Mouse (Mus musculus) cerebellum, adult 11 months (tissue): ENCODE results near the gene Yif1b.

Experiments used
- DNase-seq: peaks from one replicate; pipeline ENCODE4 v3.0.0; 2022

The Yif1b gene

DNA sequence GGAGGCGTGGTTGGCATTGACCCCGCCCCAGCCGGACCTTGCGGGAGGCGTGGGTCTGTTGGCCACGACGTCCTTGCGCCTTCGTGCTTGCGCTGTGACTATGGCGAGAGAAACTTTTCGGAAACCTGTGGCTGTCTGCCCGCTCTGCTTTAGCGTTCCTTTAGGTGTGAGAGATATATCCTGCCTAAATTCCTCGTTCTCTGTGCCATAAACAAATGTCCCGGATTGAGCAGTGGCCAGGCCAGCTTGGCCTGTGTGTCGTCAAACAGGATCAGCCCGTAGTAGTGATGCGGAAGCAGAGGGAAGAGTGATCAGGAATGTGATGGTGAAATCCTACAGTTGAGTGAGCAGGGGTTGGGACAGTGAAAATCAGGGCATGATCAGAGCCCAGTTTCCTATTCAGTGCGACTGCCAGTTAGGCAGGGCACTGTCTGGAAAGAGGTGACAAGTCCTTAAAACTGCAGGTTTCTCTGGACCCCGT lies 44.0 kb downstream of the Yif1b start:
- no peak for DNase-seq

DNA sequence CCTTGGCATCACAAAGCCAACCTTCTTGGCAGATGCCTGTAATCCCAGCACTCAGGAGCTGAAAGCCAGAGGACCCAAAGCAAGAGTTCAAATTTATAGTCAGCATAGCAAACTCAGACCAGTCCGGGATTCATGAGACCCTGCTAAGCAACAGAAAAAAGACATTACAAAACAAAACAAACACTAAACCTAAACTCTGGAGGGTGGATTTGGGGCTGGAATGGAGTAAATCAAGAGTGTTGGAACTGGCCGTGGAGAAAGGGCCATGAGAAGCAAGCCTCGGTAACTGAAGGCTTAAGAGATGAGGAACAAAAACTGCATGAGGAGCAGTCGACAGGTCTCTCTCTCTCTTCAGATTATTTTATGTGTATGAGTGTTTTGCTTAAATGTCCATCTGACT lies 45.7 kb downstream of the Yif1b start:
- no peak for DNase-seq

- no peak for DNase-seq
These were observed 46.4 kb downstream of the Yif1b start for GRCm38 (mm10) chr7:29284523-29284922.

GRCm38 (mm10) chr7:29287481-29287880 lies 49.4 kb downstream of the Yif1b start:
- no peak for DNase-seq

DNA sequence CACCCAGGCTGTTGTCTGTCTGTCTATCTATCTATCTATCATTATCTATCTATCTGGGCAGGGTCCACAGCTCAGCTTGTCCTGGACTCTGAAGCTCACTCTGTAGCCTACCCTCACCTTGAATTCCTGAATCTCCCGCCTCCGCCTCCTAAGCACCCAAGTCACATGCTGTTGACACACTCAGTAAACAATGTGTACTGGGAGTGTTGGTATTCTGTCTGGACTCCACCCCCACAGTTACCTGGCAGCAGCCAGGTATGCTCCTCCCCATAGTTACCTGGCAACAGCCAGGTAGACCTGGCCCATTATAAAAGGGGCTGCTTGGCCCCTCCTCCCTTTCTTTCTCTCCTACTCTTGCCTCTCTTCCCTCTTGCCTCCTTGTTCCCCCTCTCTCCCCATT lies 50.0 kb downstream of the Yif1b start:
- no peak for DNase-seq

DNA sequence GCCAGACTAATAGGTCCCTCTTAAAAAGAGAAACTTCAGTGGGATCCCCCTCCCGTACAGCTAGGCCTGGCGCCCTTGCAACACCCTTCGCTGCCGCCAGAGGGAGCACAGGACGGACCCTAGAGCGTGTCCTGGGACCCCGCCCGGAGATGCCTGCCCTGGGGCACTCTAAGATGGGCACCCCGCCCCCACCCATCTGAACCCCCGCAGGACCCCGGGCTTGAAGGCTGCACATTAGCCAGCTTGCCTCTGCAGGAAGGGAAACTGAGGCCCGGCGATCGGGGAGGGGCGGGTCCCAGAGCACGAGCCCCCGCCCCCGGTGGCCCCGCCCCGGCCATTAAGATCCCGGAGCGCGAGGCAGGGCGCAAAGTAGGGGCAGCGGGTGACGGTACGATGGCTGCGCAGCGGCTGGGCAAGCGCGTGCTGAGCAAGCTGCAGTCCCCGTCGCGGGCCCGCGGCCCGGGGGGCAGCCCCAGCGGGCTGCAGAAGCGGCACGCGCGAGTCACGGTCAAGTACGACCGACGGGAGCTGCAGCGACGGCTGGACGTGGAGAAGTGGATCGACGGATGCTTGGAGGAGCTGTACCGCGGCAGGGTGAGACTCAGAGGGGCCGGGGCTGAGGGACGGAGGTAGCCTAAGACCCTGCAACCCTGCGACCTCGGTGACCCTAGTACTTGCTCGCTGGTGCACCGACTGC lies 51.0 kb downstream of the Yif1b start, which contains the start of gene Ppp1r14a:
Gene Ppp1r14a (plus strand): TSS at position 367 of the 697 bp plus-strand sequence.
- peak; percentile 69 for DNase-seq

- DNase-seq: no peak
These were observed 51.7 kb downstream of the Yif1b start for GRCm38 (mm10) chr7:29289856-29290255.

GRCm38 (mm10) chr7:29290691-29291485 lies 52.8 kb downstream of the Yif1b start:
- DNase-seq: no peak

DNA sequence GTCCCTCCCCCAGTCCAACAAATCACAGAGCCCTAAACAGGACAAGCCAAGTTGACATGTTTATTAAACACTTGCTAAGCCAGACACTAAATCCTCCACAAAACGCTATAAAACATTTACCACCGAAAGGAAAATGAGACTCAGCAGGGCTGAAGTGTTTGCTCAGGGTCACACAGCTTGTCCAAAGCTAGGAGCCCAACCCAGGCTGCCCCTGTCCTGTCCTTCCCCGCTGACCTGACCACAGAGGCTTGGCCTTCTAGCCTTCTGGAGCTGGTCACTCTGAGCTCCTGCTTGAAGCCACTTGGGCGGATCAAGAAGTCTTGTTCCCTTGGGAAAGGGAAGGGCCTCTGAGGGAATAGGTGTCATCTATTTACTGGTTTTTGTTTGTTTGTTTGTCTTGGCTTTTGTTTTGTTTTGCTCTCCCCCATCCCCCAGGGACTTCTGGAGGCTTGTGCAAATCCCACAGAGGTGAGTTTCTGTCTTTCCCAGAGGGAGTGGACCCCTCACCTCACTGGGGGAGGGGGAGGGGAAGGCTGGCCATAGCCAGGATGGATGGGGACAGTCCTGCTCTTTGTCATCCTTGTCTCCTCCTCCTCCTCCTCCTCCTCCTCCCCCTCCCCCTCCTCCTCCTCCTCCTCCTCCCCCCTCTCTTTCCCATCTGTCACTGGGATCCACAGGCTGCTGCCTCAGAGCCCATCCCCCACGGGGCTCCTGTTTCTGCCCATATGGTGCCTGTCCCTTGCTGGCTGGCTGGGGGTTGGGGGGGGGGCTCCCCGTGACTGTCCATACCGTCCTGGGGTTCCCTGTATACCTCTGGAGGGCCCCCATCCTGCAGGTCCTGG lies 53.7 kb downstream of the Yif1b start:
- DNase-seq: peak; percentile 72

GRCm38 (mm10) chr7:29292458-29293098 lies 54.4 kb downstream of the Yif1b start:
- DNase-seq: peak; percentile 59

- DNase-seq: no peak
These were observed 55.3 kb downstream of the Yif1b start for GRCm38 (mm10) chr7:29293131-29294065.

GRCm38 (mm10) chr7:29294111-29294761 lies 56.1 kb downstream of the Yif1b start:
- DNase-seq: no peak

- no peak for DNase-seq
These were observed 57.9 kb downstream of the Yif1b start for GRCm38 (mm10) chr7:29295861-29296647.

- DNase-seq: no peak
These were observed 58.9 kb downstream of the Yif1b start for GRCm38 (mm10) chr7:29296998-29297397.
